Mouse (Mus musculus): Measurements from ENCODE around the gene Olfr878. TPM values are rescaled to one million over a fixed set of nuclear protein-coding genes. Genes with fewer than 3 reads are reported as not detected.

Olfr878 gene
- not detected for total RNA-seq (2021)
- long read RNA-seq, experiment 1, result 0 reads
- long read RNA-seq, experiment 2, result 0 reads

DNA sequence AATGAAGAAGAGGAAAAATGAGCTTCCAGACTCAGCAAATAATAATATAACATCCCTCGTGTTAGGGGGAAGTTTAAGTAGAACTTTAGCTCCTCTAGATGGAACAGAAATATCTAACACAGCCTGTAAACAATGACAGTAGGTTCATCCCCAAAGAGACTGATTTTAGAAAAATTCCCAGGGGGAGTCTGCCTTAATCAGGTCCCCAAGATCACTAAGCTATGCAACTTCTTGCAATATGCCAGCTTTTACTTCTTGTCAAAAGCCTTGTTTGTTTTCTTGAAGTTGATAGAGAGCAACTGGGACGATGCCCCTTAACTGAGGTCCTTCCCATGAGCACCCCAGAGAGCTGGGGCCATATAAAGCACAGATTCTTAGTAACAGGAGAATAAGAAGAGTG, at the start of gene Olfr878:
Gene Olfr878 (plus strand): TSS at position 301 of the 400 bp plus-strand sequence.
- no peak for DNase-seq (ENCODE audit: low spot score in 2 of 2)

DNA sequence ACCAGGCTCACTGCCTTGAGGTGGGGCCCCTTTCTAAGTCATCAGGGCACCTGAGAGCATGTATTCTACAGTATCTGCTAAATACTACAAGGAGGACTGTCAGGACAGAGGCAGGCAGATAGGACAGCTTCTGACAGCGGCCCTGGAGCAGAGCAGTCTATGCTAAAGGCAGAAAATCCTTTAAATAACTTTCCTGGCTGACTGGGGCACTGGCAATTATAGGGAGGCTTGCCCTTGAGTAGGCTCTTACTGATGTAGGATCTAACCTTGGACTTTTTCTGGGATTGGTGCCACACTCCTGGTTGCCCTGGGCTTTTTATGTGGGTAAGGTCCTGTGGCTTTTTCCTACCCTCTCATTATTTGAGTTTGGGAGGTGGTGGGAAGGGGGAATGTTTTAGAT, 47.4 kb upstream of the Olfr878 start:
- no peak for DNase-seq (ENCODE audit: low spot score in 2 of 2)

DNA sequence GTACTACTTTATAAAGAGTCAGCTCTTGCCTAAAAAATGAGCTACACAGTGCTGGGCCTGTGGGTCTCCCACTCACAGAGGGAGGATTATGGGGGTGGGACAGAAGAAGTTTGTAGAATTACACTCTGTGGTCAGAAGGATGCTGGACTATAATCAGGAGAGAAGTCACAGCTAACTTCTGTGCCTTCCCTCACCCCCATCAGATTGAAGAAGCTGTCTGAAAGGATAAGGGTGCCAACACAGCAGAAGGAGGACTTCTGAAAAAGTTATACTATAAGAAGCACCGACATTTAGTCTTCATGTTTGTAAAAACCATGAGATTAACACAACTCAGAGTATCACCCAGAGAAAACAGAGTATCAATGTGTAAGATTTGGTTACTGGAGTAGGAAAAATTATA, 46.5 kb upstream of the Olfr878 start:
- DNase-seq (ENCODE audit: low spot score in 2 of 2), result no peak

DNA sequence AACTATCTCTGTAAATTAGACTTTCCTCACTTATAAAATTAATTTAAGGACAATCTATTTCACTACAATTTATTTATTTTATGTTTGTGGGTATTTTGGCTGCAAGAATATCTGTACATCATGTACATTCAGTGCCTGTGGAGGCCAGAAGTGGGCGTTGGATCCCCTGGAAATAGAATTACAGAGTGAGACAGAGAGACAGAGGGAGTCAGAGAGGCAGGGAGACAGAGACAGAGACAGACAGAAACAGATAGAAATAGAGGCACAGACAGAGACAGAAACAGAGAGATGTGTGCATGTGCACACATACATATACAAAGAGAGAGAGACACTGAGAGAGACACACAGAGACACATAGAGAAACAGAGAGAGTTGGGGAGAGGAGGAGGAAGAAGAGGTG, 46.1 kb upstream of the Olfr878 start:
- no peak for DNase-seq (ENCODE audit: low spot score in 2 of 2)

DNA sequence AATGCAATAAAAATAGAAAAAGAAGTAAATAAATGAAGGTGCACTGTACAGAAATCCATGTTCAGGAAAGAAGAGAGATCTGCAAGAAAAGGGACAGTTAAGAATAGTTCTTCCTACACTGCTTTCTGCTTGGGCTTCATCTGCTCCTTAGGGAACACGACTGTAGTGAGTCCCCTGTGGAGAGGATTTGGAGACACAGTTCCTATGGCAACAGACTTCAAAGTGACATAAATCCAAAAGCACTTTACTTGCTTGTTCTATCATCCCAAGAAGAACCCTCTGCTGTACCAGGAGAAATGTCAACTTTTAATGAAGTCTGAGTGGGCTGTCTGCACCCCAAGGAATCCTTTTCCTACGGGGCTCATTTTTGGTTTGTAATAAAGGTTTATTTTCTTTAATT, 26.7 kb upstream of the Olfr878 start:
- DNase-seq (ENCODE audit: low spot score in 2 of 2), result no peak

DNA sequence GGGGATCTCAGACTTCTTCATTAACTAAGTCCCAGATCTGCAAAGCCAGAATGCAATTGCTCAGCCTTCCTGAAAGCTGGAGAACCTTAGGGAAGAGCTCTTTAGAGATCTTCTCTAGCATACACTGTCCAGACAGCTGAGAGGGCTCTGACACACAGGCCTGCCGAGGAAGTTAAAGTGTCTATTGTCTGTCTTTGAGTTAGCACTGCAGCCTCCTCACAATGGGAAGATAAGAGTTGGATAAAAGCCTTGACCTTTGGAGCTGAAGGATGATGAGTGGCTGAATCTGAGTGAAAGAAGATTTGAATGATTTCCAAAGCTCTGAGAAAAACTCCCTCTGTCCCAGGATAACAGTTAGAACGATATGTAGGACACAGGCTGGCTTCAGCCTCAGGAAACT, 21.0 kb upstream of the Olfr878 start, which contains the start of gene Olfr145:
Gene Olfr145 (plus strand): TSS at position 64 of the 400 bp plus-strand sequence.
- DNase-seq (ENCODE audit: low spot score in 2 of 2), result no peak

DNA sequence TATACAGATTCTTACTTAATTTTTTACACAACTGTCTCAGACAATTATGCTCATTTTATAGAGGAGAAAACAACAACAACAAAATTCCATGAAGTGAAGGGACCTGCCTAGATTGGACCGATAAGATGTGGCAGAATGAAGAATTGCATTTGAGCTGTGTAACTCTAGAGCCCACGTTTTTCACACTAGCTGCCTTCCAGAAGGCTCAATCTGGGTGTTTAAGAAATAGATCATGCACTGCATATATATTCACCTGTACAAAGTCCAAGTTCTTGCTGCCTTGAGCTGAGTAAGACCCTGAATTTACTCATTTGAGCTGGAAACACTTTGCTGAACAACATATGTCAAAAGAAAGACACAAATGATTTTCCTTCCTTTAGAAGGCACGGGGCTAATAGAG, 12.1 kb upstream of the Olfr878 start:
- no peak for DNase-seq (ENCODE audit: low spot score in 2 of 2)

DNA sequence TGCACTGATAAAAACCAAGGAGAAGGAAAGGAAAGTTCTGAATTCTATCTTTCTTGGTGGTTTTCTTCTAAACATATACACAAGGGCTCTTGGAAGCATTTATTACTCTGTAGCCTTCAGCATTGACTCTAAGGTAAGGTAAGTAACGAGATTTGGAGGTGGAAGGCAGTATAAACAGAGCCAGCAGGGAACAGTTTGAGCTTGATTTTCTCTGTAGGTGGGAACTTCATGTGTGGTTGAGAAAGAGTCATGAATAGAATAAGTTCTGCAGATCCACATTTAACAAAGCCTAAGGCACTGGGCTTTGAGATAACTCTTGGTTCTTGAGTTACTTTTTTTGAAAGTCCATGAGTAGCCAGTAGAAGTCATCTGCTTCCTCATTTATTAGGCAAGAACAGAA, 378 bp downstream of the Olfr878 start:
- DNase-seq (ENCODE audit: low spot score in 2 of 2), result no peak

DNA sequence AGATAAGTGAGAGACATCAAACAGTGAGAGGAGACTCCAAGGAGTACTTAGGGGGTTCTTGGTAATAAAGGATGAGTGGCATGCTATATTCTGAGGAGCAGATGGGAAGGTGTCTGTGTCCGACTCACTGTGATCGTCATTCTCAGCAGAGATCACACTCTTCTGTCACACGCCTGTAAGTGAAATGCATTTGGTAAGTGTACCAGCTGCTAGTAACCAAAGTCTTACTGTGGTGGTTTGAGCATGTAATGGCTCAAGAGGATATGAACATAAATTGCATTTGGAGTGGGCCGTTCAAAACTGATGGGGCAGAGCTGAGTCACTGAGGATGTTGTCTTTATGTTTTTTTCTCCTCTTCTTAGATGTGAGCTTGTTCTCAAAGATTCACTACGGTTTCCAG, 6.6 kb downstream of the Olfr878 start:
- DNase-seq (ENCODE audit: low spot score in 2 of 2), result no peak

DNA sequence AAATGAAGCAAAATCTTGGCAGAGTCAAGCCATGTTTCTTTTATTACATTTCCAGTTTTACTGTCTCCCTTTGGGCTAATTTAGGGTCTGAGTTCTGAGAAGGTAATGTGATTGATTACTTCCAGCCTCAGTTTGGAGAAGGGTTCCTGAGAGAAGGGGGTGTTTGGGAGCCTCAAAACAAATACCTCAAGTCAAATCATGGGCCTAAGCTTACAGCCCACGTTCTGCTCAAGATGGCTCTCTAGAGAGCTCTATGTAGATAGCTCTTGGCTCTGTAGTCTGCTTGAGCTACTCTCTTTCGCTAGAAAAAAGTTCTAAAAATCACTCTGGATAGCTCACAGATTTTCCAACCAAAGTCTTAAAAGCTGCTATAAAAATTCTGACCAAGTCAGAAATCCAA, 7.8 kb downstream of the Olfr878 start:
- no peak for DNase-seq (ENCODE audit: low spot score in 2 of 2)

DNA sequence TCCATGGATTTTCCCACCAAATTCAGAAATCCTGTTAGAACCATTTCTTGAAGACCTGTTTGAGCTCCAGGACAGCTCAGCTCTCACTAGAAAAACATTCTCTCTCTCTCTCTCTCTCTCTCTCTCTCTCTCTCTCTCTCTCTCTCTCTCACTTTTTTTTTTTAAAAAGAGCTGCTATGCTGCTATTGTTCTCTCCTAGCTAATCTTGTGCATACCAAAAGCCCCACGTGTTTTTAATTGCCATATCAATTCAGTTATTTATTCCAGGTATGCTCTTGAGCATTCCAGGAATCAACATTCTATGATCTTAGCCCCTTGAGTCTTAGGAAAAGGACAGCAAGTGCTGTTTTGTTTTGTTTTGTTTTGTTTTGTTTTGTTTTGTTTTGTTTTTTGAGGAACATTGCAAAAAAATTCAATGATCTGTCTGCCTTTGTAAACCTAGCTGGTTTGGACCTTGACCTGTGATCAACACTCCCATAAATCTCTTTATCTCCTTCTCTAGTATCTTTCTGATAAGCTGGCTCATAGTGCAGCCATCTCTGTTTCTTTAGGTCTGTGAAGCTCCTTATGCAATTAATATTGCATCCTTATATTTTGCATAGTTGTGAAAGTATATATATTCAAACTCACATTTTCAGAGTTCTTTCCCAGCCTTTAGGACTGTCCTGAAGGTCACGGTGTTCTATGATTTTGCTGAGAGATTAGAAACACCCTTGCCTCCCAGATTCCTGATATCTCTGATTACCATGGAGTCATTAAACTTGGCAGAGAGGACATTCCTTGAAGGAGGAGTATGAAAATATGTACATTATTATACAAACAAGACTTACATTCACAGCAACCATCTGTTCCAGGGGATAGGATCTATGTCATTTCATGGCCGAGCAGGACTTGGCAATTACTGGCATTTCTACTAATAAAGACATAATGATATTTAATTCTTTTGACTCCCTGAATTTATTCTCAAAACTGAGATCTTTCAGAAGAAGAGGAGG, 8.7 kb downstream of the Olfr878 start:
- no peak for DNase-seq (ENCODE audit: low spot score in 2 of 2)

DNA sequence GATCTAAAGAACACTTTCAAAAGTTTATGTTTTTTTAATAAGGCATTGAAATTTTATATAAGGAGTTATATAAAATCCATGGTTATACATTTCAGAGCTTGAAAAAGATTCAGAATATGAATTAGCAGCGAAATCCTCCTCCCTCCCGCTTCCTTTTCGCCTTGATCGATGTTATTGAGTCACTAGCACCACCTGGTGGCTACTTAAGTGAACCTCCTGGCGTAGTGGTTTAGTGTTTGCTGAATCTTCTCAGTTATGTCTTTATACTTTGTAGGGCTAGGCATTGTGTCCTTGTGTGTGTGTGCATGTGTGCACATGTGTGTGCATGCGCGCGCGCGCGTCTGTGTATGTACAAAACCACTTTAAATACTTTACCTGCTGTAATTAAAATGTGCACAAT, 14.9 kb downstream of the Olfr878 start:
- peak in 1 of 2 experiments; percentile 18 for DNase-seq (ENCODE audit: low spot score in 2 of 2)

DNA sequence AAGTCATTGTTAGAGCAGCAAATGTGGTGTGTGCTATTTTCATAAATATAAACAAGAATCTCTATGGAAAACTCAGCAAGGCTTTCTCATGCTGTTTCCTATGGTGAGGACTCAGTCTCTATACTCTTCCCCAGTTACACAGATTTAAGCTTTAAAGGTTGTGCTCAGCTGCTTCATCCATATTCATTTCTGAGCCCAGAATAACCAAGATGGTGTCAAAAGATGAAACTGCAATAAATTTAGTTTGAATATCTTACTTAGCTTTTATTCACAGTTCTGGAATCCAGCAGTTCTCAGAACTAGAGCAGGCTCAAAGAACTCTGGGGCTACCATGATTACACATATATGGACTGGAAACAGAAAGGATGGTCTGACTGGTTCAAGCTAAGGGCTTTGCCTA, 16.5 kb downstream of the Olfr878 start:
- DNase-seq (ENCODE audit: low spot score in 2 of 2), result no peak

DNA sequence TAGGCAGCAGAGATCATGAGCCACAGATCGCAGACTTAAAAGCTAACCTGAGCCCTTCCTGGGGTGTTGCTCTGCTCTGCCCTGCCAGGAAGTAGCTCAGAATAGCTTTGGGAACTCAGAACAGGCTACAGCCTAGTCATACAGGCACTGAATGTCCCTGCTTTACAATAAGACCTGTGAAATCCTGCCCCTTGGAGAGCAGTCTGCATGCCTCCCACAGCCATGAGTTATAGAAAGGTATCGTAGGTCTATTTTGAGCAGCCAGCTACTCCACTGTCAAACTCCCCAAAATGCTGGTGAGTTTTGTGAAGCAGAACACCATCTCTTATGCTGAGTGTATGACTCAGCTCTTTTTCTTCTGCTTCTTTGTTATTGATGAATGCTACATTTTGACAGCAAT, 23.5 kb downstream of the Olfr878 start:
- DNase-seq (ENCODE audit: low spot score in 2 of 2), result no peak

Other genes starting within 250 kb of the Olfr878 start
- gene Panx3, start 248.6 kb upstream of the Olfr878 start, total RNA-seq (2021), result not detected
- gene Olfr160, start 201.6 kb upstream of the Olfr878 start, total RNA-seq (2021), result not detected
- not detected for gene Olfr874, start 172.7 kb upstream of the Olfr878 start, total RNA-seq (2021)
- not detected for gene Olfr875, start 146.0 kb upstream of the Olfr878 start, total RNA-seq (2021)
- gene Olfr876, start 114.8 kb upstream of the Olfr878 start, total RNA-seq (2021), result not detected
- not detected for gene Olfr877, start 63.6 kb upstream of the Olfr878 start, total RNA-seq (2021)
- gene Olfr145, start 21.1 kb upstream of the Olfr878 start, total RNA-seq (2021), result not detected
- gene Olfr881, start 74.0 kb downstream of the Olfr878 start, total RNA-seq (2021), result not detected
- gene Olfr883, start 108.0 kb downstream of the Olfr878 start, total RNA-seq (2021), result not detected
- gene Olfr884, start 128.7 kb downstream of the Olfr878 start, total RNA-seq (2021), result not detected
- not detected for gene Olfr885, start 143.5 kb downstream of the Olfr878 start, total RNA-seq (2021)
- not detected for gene Olfr887, start 166.2 kb downstream of the Olfr878 start, total RNA-seq (2021)
- not detected for gene Olfr888, start 190.3 kb downstream of the Olfr878 start, total RNA-seq (2021)
- under 1 TPM in 1 of 2 experiments, not detected in 1; 0.17 TPM for gene Olfr889, start 197.4 kb downstream of the Olfr878 start, total RNA-seq (2021)
- gene Olfr890, start 224.7 kb downstream of the Olfr878 start, total RNA-seq (2021), result not detected

Measured in adrenal gland, postnatal 4 days (tissue).